Mouse (Mus musculus) cerebellum, adult 2 months (tissue): ENCODE results near the gene Samd13.

Experiments used
- CTCF ChIP-seq: fragments of 200-500 bp; IDR thresholded peaks from 2 replicates; pipeline ENCODE4 v1.5.1; 2011; ENCODE audit warnings: low read depth, mild to moderate bottlenecking, control low read depth, low read length, moderate library complexity, borderline replicate concordance; ENCODE audit not compliant: insufficient read depth
- POLR2A ChIP-seq: fragments of 200-500 bp; IDR thresholded peaks from 2 replicates; pipeline ENCODE4 v1.6.1; 2011; ENCODE audit warnings: low read length, control low read depth, borderline replicate concordance; ENCODE audit not compliant: insufficient read depth

DNA sequence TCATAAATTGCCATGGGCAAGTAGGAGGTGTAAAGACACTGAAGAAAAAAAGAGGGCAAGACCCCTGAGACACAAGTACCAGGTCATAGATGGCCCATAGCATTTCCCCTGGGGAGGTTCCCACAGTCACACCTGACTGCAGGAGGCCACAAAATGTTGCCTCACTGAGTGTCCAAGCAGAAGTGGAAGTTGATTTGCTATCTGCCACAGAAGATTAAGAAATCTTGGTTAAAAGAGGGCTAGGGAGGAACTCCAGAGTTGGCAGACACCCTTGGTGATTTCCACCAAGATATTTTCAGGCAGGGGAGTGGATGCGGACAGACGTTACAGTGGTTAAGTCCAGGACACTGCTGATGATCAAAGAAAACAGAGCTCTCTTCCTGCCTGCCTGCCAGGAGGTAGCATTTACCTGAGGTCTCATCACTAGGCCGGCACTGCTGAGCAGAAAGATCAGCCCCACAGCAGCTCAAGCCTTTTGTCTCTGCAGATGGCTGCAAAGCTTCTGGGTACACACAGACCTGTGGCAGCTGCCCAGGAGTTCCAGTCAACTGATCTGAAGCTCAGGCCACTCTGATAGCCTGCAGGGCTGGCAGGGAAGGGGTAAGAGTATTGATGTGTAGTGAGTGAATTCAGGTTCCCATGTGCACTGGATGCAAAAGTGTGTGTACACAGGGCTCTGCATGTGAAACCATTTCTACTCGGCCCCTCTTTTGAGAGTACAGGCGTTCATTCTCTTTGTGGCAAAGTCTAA, 68.7 kb downstream of the Samd13 start:
- TF ChIP-seq POLR2A: no peak
- no peak for TF ChIP-seq CTCF
